Mouse (Mus musculus) liver, embryonic 12.5 days (tissue): ENCODE data around the gene Eif5a. TPM values are rescaled to one million over a fixed set of nuclear protein-coding genes. Genes with fewer than 3 reads are reported as not detected.
"Not testable (repeated sequence)": the region's sequence is repeated elsewhere in the genome, so short reads cannot be mapped to it uniquely, and the experiment has no call there.

Experiments
- ATAC-seq: fragments of 200-750 bp; cut with Nextera tagmentation; 2 replicates; pipeline ENCODE4 v1.8.0; 2017; ENCODE audit warnings: moderate number of reproducible peaks, mild to moderate bottlenecking, moderate library complexity
- H3K27ac ChIP-seq: fragments of 300-500 bp; sonication (generic); 2 replicates; pipeline ENCODE4 v1.5.1; 2016; ENCODE audit warnings: mild to moderate bottlenecking
- H3K27me3 ChIP-seq: fragments of 300-500 bp; sonication (generic); replicated peaks from 2 replicates; pipeline ENCODE4 v1.6.1; 2016; ENCODE audit warnings: mild to moderate bottlenecking, moderate library complexity
- H3K36me3 ChIP-seq: fragments of 300-500 bp; sonication (generic); 2 replicates; pipeline ENCODE4 v1.6.1; 2016; ENCODE audit warnings: mild to moderate bottlenecking, moderate library complexity
- H3K4me1 ChIP-seq: fragments of 300-500 bp; sonication (generic); 2 replicates; pipeline ENCODE4 v1.6.1; 2016
- H3K4me2 ChIP-seq: fragments of 300-500 bp; sonication (generic); 2 replicates; pipeline ENCODE4 v1.6.1; 2016; ENCODE audit warnings: mild to moderate bottlenecking, moderate library complexity
- H3K4me3 ChIP-seq: fragments of 300-500 bp; sonication (generic); 2 replicates; pipeline ENCODE4 v1.5.1; 2016; ENCODE audit warnings: mild to moderate bottlenecking, moderate library complexity
- H3K9ac ChIP-seq: fragments of 300-500 bp; sonication (generic); 2 replicates; pipeline ENCODE4 v1.6.1; 2016; ENCODE audit warnings: mild to moderate bottlenecking, moderate library complexity
- H3K9me3 ChIP-seq: fragments of 300-500 bp; sonication (generic); replicated peaks from 2 replicates; pipeline ENCODE4 v1.6.1; 2016; ENCODE audit warnings: mild to moderate bottlenecking, moderate library complexity
- WGBS: fragments of 180-500 bp; shearing (Covaris S2); methylation state at CpG from one replicate; pipeline ENCODE4 v1.1.7; 2016; ENCODE audit not compliant: insufficient replicate concordance; 5-methylcytosine and 5-hydroxymethylcytosine counted together
- polyA plus RNA-seq: library from polyadenylated mRNA; unstranded; fragments of >200 nt; fragmentation: Nextera tagmentation; extraction: Ambion mirVana; gene quantifications from 2 replicates; pipeline ENCODE4 v1.2.1, GENCODE M21; 2016

Gene Eif5a
- polyA plus RNA-seq, 1 experiment from 2014 or later = 2,266 TPM

DNA sequence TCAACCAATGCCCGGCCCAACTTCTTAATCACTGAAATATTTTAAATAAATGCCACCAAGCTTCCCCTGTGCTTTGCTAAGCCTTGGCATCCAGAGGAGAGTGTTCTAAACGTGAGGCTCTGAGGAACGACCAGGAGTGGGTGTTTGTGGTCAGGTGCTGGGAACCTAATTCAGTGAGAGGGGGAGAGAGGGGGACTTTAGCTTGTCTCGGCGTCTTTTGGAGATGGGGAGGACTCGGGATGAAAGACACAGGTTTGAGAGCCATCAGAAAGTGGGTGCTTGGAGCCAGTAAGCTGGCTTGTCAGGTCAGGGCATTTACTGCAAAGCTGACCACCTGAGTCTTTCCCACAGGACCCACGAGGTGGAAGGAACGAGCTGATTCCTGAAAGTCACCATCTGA lies 10.0 kb upstream of the Eif5a start:
- Histone ChIP-seq H3K9me3 (no peaks in the 10 kb centered on the region), H3K36me3 (no peaks in the 10 kb centered on the region), H3K9ac (no peak overlapping the region), H3K4me1 (peaks cover 36% of the 10 kb centered on the region), H3K4me2 (no peak overlapping the region), H3K4me3 (no peak overlapping the region), H3K27me3 (peaks cover 26% of the 10 kb centered on the region), H3K27ac (no peak overlapping the region)
- WGBS = 54% methylated on average over 8 of the region's 8 CpGs
- no peak for ATAC-seq

DNA sequence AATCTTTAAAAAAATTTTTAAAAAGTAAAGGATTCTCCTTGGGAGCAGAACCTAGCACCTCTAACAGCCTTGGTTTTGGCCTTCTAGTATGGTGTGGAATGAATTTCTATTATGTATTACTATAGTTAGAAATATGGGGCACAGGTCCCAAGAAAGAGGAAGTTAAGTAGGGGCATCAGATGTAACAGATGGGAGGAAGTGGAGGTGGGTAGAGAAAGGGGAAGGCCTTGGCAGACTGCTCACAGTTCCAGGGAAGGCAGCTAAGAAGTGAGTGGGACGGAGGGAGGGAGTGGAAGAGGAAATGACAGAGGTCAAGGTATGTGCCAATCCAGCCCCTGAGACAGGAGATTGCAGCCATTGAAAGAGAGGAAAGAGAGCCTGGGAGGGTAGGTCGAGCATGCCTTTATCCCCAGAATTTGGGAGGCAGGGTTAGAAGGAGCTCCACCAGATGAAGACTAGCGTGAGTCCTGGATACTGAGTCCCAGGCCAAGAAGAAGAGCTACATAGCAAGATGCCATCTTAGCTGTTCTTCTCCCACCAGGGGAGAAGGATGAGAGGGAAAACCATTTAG lies 9.3 kb upstream of the Eif5a start:
- 0 out of 2 replicates have a peak overlapping the region, but pooled peaks have one; percentile 47 for H3K27ac ChIP-seq
- peaks cover 19% of the 10 kb centered on the region for H3K27me3 ChIP-seq
- 41% methylated on average over 3 of the region's 3 CpGs for WGBS
- no peak overlapping the region for H3K9ac ChIP-seq
- no peak overlapping the region for H3K4me2 ChIP-seq
- no peak for ATAC-seq
- H3K4me1 ChIP-seq = peaks cover 30% of the 10 kb centered on the region
- H3K36me3 ChIP-seq = no peaks in the 10 kb centered on the region
- H3K4me3 ChIP-seq = no peak overlapping the region
- H3K9me3 ChIP-seq = no peaks in the 10 kb centered on the region

GRCm38 (mm10) chr11:69930176-69930575 lies 8.4 kb upstream of the Eif5a start:
- not testable (repeated sequence) for H3K9me3 ChIP-seq, H3K4me2 ChIP-seq, ATAC-seq, H3K27me3 ChIP-seq, H3K36me3 ChIP-seq, H3K9ac ChIP-seq, H3K27ac ChIP-seq, H3K4me3 ChIP-seq
- peaks cover 21% of the 10 kb centered on the region for H3K4me1 ChIP-seq
- WGBS = 76% methylated on average over 8 of the region's 8 CpGs

- H3K4me1 ChIP-seq = peaks cover 16% of the 10 kb centered on the region
- peaks cover 5% of the 10 kb centered on the region for H3K27me3 ChIP-seq
- no peaks in the 10 kb centered on the region for H3K36me3 ChIP-seq
- no peak for ATAC-seq
- H3K4me2 ChIP-seq = no peak overlapping the region
- no peak overlapping the region for H3K27ac ChIP-seq
- H3K9ac ChIP-seq = no peak overlapping the region
- no peaks in the 10 kb centered on the region for H3K9me3 ChIP-seq
- 32% methylated on average over 4 of the region's 4 CpGs for WGBS
- no peak overlapping the region for H3K4me3 ChIP-seq
Measured at GRCm38 (mm10) chr11:69929712-69930111, 8.0 kb upstream of the Eif5a start.

- Histone ChIP-seq H3K36me3 (no peaks in the 10 kb centered on the region), H3K27ac (no peak overlapping the region), H3K9me3 (no peaks in the 10 kb centered on the region), H3K27me3 (no peaks in the 10 kb centered on the region), H3K4me3 (no peak overlapping the region), H3K9ac (no peak overlapping the region), H3K4me1 (peaks cover 27% of the 10 kb centered on the region), H3K4me2 (no peak overlapping the region)
- WGBS = 90% methylated on average over 2 of the region's 2 CpGs
- no peak for ATAC-seq
Measured at GRCm38 (mm10) chr11:69927501-69927900, 5.7 kb upstream of the Eif5a start.

- Histone ChIP-seq H3K4me1 (peaks cover 44% of the 10 kb centered on the region), H3K36me3 (peaks cover 21% of the 10 kb centered on the region), H3K27me3 (no peaks in the 10 kb centered on the region), H3K27ac (peak overlapping the region; percentile 99), H3K9me3 (no peaks in the 10 kb centered on the region), H3K9ac (peak overlapping the region; percentile 79), H3K4me2 (peak overlapping the region; percentile 78), H3K4me3 (peak overlapping the region; percentile 86)
- WGBS = 65% methylated on average over 3 of the region's 3 CpGs
- no peak for ATAC-seq
Measured at GRCm38 (mm10) chr11:69922796-69923195, 1.0 kb upstream of the Eif5a start.

- Histone ChIP-seq H3K27me3 (no peaks in the 10 kb centered on the region), H3K36me3 (peaks cover 27% of the 10 kb centered on the region), H3K9me3 (no peaks in the 10 kb centered on the region), H3K4me2 (peak overlapping the region; percentile 78), H3K4me1 (peaks cover 50% of the 10 kb centered on the region), H3K9ac (peak overlapping the region; percentile 79), H3K4me3 (peak overlapping the region; percentile 86), H3K27ac (peak overlapping the region; percentile 99)
- 1% methylated on average over 12 of the region's 12 CpGs for WGBS
- ATAC-seq = no peak
Measured at GRCm38 (mm10) chr11:69922012-69922756, 426 bp upstream of the Eif5a start.

DNA sequence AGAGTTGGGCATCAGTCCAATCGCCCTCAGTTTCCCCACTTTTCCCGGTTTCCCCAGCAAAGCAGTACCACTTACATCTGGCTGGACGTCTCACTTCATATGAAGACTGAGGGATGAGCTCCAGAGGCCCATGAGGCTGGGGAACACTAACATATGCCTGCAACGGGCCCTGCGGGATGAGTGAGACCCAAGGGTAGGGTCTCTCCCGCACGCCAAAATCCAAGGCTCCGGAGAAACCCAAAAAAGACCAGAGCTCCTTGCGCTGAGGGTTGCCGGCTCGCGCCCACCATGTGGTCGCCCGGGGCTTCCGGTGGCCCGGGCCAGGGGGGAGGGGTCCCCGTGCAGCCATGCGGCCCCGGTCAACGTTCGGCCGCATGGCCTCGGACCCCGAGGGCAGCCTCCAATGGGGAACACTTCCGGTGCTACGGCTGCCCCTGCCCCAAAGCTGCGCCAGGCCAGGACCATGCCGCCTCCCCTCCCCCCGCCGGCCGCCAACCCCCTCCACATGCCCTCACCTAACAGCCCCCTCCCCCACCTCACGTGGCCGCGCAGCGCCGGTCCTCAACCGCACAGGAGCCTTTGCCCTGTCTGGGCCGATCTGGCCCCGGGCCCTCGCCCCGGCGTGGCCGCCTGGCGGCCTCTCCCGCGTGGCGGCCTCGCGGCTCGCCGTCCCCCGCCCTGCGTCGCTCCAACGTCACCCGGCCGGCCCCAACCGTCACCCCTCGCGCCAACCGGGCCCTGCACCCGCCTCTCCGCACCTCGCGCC lies 1.3 kb downstream of the Eif5a start:
- ATAC-seq = 0 out of 2 replicates have a peak, but pooled peaks have one; percentile 1

DNA sequence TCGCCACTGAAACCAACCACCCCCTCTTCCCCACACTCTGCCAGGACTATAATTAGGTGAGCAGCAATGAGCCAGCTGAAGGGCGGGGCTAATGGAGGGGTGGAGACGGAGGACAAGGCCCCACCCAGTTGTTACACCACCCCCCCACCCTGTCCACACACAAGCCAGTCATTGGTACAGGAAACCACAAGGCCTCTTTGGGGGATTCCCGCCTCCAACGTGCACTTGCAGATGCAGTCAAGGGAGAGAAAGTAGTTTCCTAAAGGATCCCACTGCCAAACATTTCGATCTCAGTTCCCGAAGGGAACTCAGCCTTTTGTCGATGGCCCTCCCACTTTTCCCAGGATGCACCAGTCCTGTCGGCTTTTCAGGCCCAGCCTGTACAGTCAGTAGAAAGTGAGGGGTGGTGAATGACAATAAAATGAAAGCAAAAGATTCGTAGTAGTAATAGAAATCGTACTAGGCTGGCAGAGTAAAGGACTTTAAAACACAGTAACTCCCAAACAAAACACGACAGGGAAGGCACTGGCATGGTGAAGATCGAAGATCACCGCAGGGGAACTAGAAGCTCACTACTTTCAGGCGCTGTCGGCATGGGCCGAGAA lies 2.0 kb downstream of the Eif5a start:
- H3K27me3 ChIP-seq = no peaks in the 10 kb centered on the region
- H3K9me3 ChIP-seq = no peaks in the 10 kb centered on the region
- peak overlapping the region; percentile 86 for H3K4me3 ChIP-seq
- H3K4me2 ChIP-seq = peak overlapping the region; percentile 92
- under 1% methylated on average over 17 of the region's 17 CpGs for WGBS
- peak overlapping the region; percentile 99 for H3K27ac ChIP-seq
- peak overlapping the region; percentile 100 for H3K9ac ChIP-seq
- peak; percentile 58 for ATAC-seq
- peaks cover 74% of the 10 kb centered on the region for H3K4me1 ChIP-seq
- peaks cover 52% of the 10 kb centered on the region for H3K36me3 ChIP-seq

More for the DNA sequence above, 1.3 kb downstream of the Eif5a start:
- Histone ChIP-seq H3K9me3 (no peaks in the 10 kb centered on the region), H3K36me3 (peaks cover 45% of the 10 kb centered on the region), H3K4me3 (peak overlapping the region; percentile 86), H3K9ac (peak overlapping the region; percentile 100), H3K27me3 (no peaks in the 10 kb centered on the region), H3K27ac (peak overlapping the region; percentile 99), H3K4me1 (peaks cover 68% of the 10 kb centered on the region), H3K4me2 (peak overlapping the region; percentile 92)
- under 1% methylated on average over 46 of the region's 65 CpGs for WGBS

GRCm38 (mm10) chr11:69919053-69919452 lies 2.7 kb downstream of the Eif5a start:
- Histone ChIP-seq H3K36me3 (peaks cover 56% of the 10 kb centered on the region), H3K4me2 (peak overlapping the region; percentile 92), H3K4me3 (peak overlapping the region; percentile 86), H3K4me1 (peaks cover 71% of the 10 kb centered on the region), H3K9me3 (no peaks in the 10 kb centered on the region), H3K27ac (peak overlapping the region; percentile 99), H3K27me3 (no peaks in the 10 kb centered on the region), H3K9ac (peak overlapping the region; percentile 100)
- 51% methylated on average over 9 of the region's 9 CpGs for WGBS
- ATAC-seq = no peak

- H3K4me2 ChIP-seq = peak overlapping the region; percentile 92
- peaks cover 67% of the 10 kb centered on the region for H3K4me1 ChIP-seq
- peak overlapping the region; percentile 100 for H3K9ac ChIP-seq
- 68% methylated on average over 5 of the region's 5 CpGs for WGBS
- no peak for ATAC-seq
- H3K4me3 ChIP-seq = peak overlapping the region; percentile 86
- H3K27ac ChIP-seq = peak overlapping the region; percentile 99
- peaks cover 59% of the 10 kb centered on the region for H3K36me3 ChIP-seq
- no peaks in the 10 kb centered on the region for H3K27me3 ChIP-seq
- H3K9me3 ChIP-seq = no peaks in the 10 kb centered on the region
Measured at GRCm38 (mm10) chr11:69918118-69918517, 3.6 kb downstream of the Eif5a start.
